Mouse (Mus musculus): ENCODE results near the gene Axdnd1.

GRCm38 (mm10) chr1:156449089-156449488 lies 28.1 kb upstream of the Axdnd1 start:
- TF ChIP-seq CTCF (IDR thresholded peaks at IDR 0.05; ENCODE audit: control insufficient read depth, insufficient read depth, insufficient read length) (no peak), MAX (IDR thresholded peaks at IDR 0.05) (no peak), USF1 (IDR thresholded peaks at IDR 0.05; ENCODE audit: low read depth) (no peak), MYOG (IDR thresholded peaks at IDR 0.05; ENCODE audit: control insufficient read depth, extremely low read depth, insufficient read length) (no peak), CEBPB (IDR thresholded peaks at IDR 0.05; ENCODE audit: low read depth) (no peak), MYOD1 (IDR thresholded peaks at IDR 0.05; ENCODE audit: control insufficient read depth, insufficient read length, low read depth) (no peak)

Data from C2C12 (cell line).